Mouse (Mus musculus): ENCODE measurements around the gene Vmn1r35. TPM values are rescaled to one million over a fixed set of nuclear protein-coding genes. Genes with fewer than 3 reads are reported as not detected.

The Vmn1r35 gene
- not detected for total RNA-seq (2023)

GRCm38 (mm10) chr6:66685806-66686205 is at the start of gene Vmn1r35:
Gene Vmn1r35, minus strand, starts transcription at chr6:66685906.

DNA sequence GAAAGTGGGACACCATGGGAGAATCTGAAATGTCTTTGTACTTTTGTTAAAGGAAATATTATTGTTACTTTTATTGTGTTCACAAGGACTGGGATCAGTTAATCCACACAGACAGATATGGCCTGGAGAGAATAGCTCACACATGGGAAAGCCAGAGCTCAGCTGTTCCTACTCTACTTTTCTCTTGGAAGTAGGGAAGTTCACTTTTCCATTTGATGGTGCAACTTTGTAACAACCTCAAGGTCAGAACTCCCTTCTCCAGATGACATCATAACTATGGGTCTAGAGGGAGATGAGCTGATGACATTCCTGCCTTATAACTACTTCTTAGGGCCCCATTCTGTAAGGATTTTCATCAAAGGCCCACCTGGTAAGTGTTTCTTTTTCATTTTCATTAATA is 43.4 kb upstream of the Vmn1r35 start, which contains the start of gene Vmn1r37:
TSS of gene Vmn1r37 (plus strand) at position 301 of the 400 bp plus-strand sequence.

GRCm38 (mm10) chr6:66719068-66719467 is 33.4 kb upstream of the Vmn1r35 start, which contains the start of gene Vmn1r36:
Gene Vmn1r36, minus strand, starts transcription at chr6:66719168.

GRCm38 (mm10) chr6:66643779-66644178 is 41.9 kb downstream of the Vmn1r35 start, which contains the start of gene Vmn1r34:
Gene Vmn1r34, minus strand, starts transcription at chr6:66643879.

Other genes starting within 250 kb of the Vmn1r35 start
- 10 to 100 TPM; 45.1 to 45.2 TPM for gene Mad2l1, start 150.5 kb downstream of the Vmn1r35 start, total RNA-seq (2023)
- gene Vmn1r32, start 125.8 kb downstream of the Vmn1r35 start, total RNA-seq (2023): not detected
- gene Vmn1r33, start 67.6 kb downstream of the Vmn1r35 start, total RNA-seq (2023): not detected
- not detected for gene Vmn1r34, start 42.0 kb downstream of the Vmn1r35 start, total RNA-seq (2023)
- not detected for gene Vmn1r36, start 33.3 kb upstream of the Vmn1r35 start, total RNA-seq (2023)
- gene Vmn1r37, start 43.5 kb upstream of the Vmn1r35 start, total RNA-seq (2023): not detected
- gene Vmn1r38, start 96.7 kb upstream of the Vmn1r35 start, total RNA-seq (2023): not detected
- not detected for gene Vmn1r39, start 124.7 kb upstream of the Vmn1r35 start, total RNA-seq (2023)
- 10 to 100 TPM; 61.8 to 63.1 TPM for gene Gng12, start 210.5 kb upstream of the Vmn1r35 start, total RNA-seq (2023)